Mouse (Mus musculus): Measurements from ENCODE around the gene Gm30083. TPM values are rescaled to one million over a fixed set of nuclear protein-coding genes. Genes with fewer than 3 reads are reported as not detected.

Gm30083 gene
- polyA plus RNA-seq (2015; fragmentation: Nextera tagmentation; extraction: Ambion mirVana), result not detected in 2 replicates

- ATAC-seq (replicated peaks), result no peak
- H3K36me3 ChIP-seq (replicated peaks), result no peaks in the 10 kb centered on the region
- H3K9ac ChIP-seq, result no peak within 1 kb of the TSS
- H3K9me3 ChIP-seq, result no peaks in the 10 kb centered on the region
- WGBS, result 90% methylated on average over 3 of the region's 3 CpGs
- H3K27ac ChIP-seq, result no peak within 1 kb of the TSS
- no peaks in the 10 kb centered on the region for H3K4me1 ChIP-seq
- H3K27me3 ChIP-seq (replicated peaks), result no peaks in the 10 kb centered on the region
- no peak within 1 kb of the TSS for H3K4me2 ChIP-seq
- H3K4me3 ChIP-seq, result no peak within 1 kb of the TSS
Observed at GRCm38 (mm10) chr14:34015063-34015462, at the start of gene Gm30083. Gene Gm30083, minus strand, starts transcription at chr14:34015182.

DNA sequence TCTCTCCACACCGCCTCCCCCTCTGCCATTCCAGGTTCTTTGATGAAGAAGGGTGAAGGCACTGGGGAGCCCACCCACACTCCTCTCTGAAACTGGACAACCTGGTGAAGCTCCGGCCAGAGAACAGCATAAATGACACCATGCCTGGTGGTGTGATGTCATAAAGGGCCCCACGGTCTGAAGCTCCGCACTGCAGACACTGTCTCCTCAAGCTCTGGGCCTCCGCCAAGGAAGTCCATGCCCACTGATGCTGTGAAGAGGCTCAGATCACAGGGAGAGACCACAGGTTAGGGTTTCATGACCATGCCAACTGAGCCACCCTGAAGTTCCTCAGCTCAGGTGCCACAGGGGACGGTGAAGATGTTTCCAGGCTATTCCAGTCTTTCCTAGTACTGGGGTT lies 37.5 kb upstream of the Gm30083 start, which contains the start of gene Antxrl:
TSS of gene Antxrl (plus strand) at position 192 of the 400 bp plus-strand sequence.
- H3K9ac ChIP-seq, result no peak within 1 kb of the TSS
- H3K27me3 ChIP-seq (replicated peaks), result no peaks in the 10 kb centered on the region
- no peaks in the 10 kb centered on the region for H3K4me1 ChIP-seq
- no peak within 1 kb of the TSS for H3K27ac ChIP-seq
- H3K4me2 ChIP-seq, result no peak within 1 kb of the TSS
- H3K4me3 ChIP-seq, result no peak within 1 kb of the TSS
- H3K36me3 ChIP-seq (replicated peaks), result no peaks in the 10 kb centered on the region
- WGBS, result 94% methylated on average over 6 of the region's 6 CpGs
- no peaks in the 10 kb centered on the region for H3K9me3 ChIP-seq
- no peak for ATAC-seq (replicated peaks)

DNA sequence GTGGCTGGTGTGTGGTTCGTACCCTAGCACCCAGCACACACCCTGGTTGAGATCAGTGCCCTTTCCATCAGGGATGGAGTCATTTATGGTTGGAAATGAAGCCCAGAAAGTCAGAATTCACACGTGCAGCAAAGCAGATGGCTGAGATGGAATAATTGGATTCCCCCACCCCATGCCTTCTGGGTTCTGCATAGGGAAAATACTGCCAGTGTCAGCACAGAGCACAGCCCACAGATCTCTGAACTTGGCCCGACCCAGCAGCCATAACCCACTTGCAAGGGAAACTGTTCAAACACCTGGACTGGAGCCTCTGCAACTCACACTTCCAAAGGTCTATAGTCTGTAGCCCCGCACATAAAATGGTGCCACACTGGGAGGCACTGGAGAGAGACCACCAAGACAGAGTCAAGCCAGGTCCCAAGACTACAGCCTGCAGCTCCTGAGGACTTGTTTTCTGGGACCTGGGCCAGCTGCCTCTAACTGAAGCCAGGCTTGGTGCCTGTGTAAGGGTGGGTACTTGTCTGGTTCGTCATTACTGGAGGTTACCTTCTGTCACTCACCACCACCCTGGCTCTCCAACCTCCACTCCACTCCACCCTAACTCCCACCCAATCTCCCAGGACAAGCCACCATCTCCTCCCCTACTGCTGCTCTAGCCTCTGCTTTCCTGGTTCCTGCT lies 35.3 kb upstream of the Gm30083 start:
- Histone ChIP-seq H3K4me2 (no peak overlapping the region), H3K9ac (no peak overlapping the region), H3K4me1 (no peaks in the 10 kb centered on the region), H3K4me3 (no peak overlapping the region), H3K36me3 (replicated peaks) (no peaks in the 10 kb centered on the region), H3K27ac (no peak overlapping the region), H3K9me3 (no peaks in the 10 kb centered on the region), H3K27me3 (replicated peaks) (no peaks in the 10 kb centered on the region)
- 78% methylated on average over 5 of the region's 5 CpGs for WGBS
- no peak for ATAC-seq (replicated peaks)

- Histone ChIP-seq H3K27ac (no peak overlapping the region), H3K9me3 (no peaks in the 10 kb centered on the region), H3K27me3 (replicated peaks) (no peaks in the 10 kb centered on the region), H3K4me3 (no peak overlapping the region), H3K9ac (no peak overlapping the region), H3K36me3 (replicated peaks) (no peaks in the 10 kb centered on the region), H3K4me1 (no peaks in the 10 kb centered on the region), H3K4me2 (no peak overlapping the region)
- ATAC-seq (replicated peaks), result no peak
- WGBS, result 82% methylated on average over 3 of the region's 3 CpGs
Observed at GRCm38 (mm10) chr14:34043341-34043740, 28.4 kb upstream of the Gm30083 start.

- ATAC-seq (replicated peaks), result no peak
- H3K27ac ChIP-seq, result no peak overlapping the region
- H3K36me3 ChIP-seq (replicated peaks), result no peaks in the 10 kb centered on the region
- H3K9me3 ChIP-seq, result no peaks in the 10 kb centered on the region
- no peaks in the 10 kb centered on the region for H3K4me1 ChIP-seq
- H3K4me3 ChIP-seq, result no peak overlapping the region
- WGBS, result 82% methylated on average over 4 of the region's 4 CpGs
- no peak overlapping the region for H3K4me2 ChIP-seq
- no peak overlapping the region for H3K9ac ChIP-seq
- no peaks in the 10 kb centered on the region for H3K27me3 ChIP-seq (replicated peaks)
Observed at GRCm38 (mm10) chr14:34041241-34041640, 26.3 kb upstream of the Gm30083 start.

DNA sequence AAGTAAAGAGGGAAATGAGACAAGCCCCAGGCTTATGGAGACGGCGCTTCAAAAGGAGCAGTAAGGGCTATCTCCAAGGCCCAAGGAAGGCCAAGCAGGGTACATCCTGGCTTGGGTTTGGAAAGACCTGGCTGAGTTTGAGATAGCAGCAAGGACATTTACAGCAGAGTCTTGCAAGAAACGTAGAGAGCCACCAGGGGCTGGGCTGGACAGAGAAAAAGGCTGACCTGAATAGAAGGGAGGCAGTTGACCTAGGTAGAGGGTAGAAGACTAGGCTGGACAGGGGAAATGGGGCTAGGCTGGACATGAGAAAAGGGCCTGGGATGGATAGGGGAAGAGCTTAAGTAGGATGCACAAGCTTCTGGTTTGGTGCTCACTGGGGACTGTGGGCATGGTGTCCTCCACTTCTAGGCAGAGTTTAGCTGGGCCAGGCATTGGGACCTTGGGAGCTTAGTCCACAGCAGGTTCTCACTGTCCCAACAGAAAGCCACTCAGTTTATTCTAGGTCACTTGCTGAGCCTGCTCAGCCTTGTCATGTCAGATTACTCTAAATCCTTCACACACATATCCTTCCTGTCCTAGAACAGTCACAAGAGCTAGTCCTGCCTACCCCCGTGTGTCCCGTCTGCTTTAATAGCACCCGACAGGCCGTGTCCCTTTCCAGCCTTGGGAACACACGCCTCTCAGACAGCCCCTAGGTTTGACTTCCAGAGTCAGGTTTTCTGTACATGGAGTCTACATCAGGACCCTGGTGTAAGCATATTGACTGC lies 19.0 kb upstream of the Gm30083 start:
- no peaks in the 10 kb centered on the region for H3K9me3 ChIP-seq
- H3K36me3 ChIP-seq (replicated peaks), result no peaks in the 10 kb centered on the region
- no peaks in the 10 kb centered on the region for H3K4me1 ChIP-seq
- 84% methylated on average over 8 of the region's 8 CpGs for WGBS
- no peaks in the 10 kb centered on the region for H3K27me3 ChIP-seq (replicated peaks)
- no peak overlapping the region for H3K27ac ChIP-seq
- no peak overlapping the region for H3K4me3 ChIP-seq
- ATAC-seq (replicated peaks), result no peak
- no peak overlapping the region for H3K9ac ChIP-seq
- no peak overlapping the region for H3K4me2 ChIP-seq

DNA sequence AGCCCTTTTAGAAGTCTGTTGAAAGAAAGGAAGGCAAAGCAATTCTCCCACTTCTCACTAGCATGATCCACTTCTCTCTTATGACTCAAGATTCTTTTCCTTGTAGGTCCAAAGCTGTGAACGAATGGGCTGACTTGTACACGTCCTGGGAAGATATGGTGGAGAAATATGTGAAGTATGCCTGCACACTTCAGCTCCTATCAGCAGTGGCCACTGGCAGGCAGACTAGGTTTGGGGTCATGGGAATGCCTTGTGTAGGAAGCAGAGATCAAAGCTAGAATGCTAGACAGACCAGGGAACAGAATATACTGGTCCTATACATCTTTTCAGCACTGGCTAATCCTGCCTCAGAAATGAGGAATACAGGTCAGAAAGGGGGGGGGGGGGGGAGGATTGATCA lies 11.7 kb upstream of the Gm30083 start:
- H3K4me2 ChIP-seq, result no peak overlapping the region
- no peaks in the 10 kb centered on the region for H3K4me1 ChIP-seq
- WGBS, result 82% methylated on average over 2 of the region's 2 CpGs
- H3K9me3 ChIP-seq, result peaks cover 5% of the 10 kb centered on the region; the same call in 1 of the 2 replicates
- H3K36me3 ChIP-seq (replicated peaks), result no peaks in the 10 kb centered on the region
- ATAC-seq (replicated peaks), result no peak
- H3K27me3 ChIP-seq (replicated peaks), result no peaks in the 10 kb centered on the region
- no peak overlapping the region for H3K9ac ChIP-seq
- H3K4me3 ChIP-seq, result no peak overlapping the region
- H3K27ac ChIP-seq, result no peak overlapping the region

GRCm38 (mm10) chr14:34016938-34017337 lies 2.0 kb upstream of the Gm30083 start:
- H3K4me1 ChIP-seq, result no peaks in the 10 kb centered on the region
- H3K27me3 ChIP-seq (replicated peaks), result no peaks in the 10 kb centered on the region
- ATAC-seq (replicated peaks), result no peak
- H3K4me2 ChIP-seq, result no peak overlapping the region
- H3K4me3 ChIP-seq, result no peak overlapping the region
- H3K27ac ChIP-seq, result no peak overlapping the region
- H3K36me3 ChIP-seq (replicated peaks), result no peaks in the 10 kb centered on the region
- WGBS, result 90% methylated on average over 2 of the region's 2 CpGs
- no peaks in the 10 kb centered on the region for H3K9me3 ChIP-seq
- no peak overlapping the region for H3K9ac ChIP-seq

GRCm38 (mm10) chr14:34016381-34016780 lies 1.4 kb upstream of the Gm30083 start, which contains the start of gene Gm5460:
Gene Gm5460, plus strand, starts transcription at chr14:34016758.
- ATAC-seq (replicated peaks), result no peak
- H3K4me3 ChIP-seq, result no peak within 1 kb of the TSS
- H3K27me3 ChIP-seq (replicated peaks), result no peaks in the 10 kb centered on the region

DNA sequence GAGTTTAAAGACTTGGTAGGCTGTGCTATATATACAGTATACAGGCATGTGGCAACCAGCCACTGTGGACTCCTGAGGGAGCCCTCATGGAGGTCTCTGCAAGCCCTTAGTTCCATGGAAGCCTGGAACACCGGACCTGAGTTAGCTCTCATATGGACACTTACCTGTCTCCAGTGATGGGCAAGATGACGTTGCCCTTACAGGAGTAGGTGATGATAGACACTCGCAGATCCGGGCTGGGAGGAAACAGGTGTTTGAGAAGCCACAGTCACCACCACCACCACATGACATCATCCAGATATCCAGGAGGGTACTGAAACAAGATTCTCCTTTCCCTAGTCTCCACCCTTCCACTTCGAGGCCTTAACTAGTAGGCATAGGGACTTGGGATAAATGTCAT lies 12.6 kb downstream of the Gm30083 start:
- 96% methylated on average over 5 of the region's 5 CpGs for WGBS
- ATAC-seq (replicated peaks), result no peak
- H3K4me1 ChIP-seq, result no peaks in the 10 kb centered on the region
- H3K36me3 ChIP-seq (replicated peaks), result no peaks in the 10 kb centered on the region
- no peaks in the 10 kb centered on the region for H3K27me3 ChIP-seq (replicated peaks)
- H3K4me2 ChIP-seq, result no peak overlapping the region
- no peak overlapping the region for H3K9ac ChIP-seq
- H3K4me3 ChIP-seq, result no peak overlapping the region
- no peak overlapping the region for H3K27ac ChIP-seq
- H3K9me3 ChIP-seq, result no peaks in the 10 kb centered on the region

More at GRCm38 (mm10) chr14:34016381-34016780, 1.4 kb upstream of the Gm30083 start, which contains the start of gene Gm5460:
- Histone ChIP-seq H3K9me3 (no peaks in the 10 kb centered on the region), H3K4me2 (no peak within 1 kb of the TSS), H3K36me3 (replicated peaks) (no peaks in the 10 kb centered on the region), H3K4me1 (no peaks in the 10 kb centered on the region), H3K9ac (no peak within 1 kb of the TSS), H3K27ac (no peak within 1 kb of the TSS)
- 94% methylated on average over 4 of the region's 4 CpGs for WGBS

DNA sequence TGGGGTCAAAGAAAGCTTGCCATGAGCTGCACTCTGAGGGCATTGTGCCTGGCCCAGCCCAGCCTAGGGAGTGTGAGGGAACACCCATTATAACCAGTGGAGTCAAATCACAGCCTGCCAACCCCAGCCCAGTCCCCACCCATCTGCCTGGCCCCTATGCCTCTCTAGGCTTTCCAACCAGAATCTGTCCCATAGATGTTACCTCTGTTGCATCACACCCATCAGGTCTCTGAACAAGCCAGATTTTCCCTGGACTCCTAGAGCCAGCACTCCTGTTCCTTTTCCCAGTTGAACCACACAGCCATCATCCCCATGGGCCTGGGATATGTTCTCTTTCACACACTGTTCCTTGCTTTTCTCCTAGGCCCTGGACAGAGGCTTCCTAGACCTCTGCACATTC lies 13.5 kb downstream of the Gm30083 start:
- Histone ChIP-seq H3K9me3 (no peaks in the 10 kb centered on the region), H3K4me2 (no peak overlapping the region), H3K4me1 (no peaks in the 10 kb centered on the region), H3K27me3 (replicated peaks) (no peaks in the 10 kb centered on the region), H3K27ac (no peak overlapping the region), H3K9ac (no peak overlapping the region), H3K4me3 (no peak overlapping the region), H3K36me3 (replicated peaks) (no peaks in the 10 kb centered on the region)
- no peak for ATAC-seq (replicated peaks)

- Histone ChIP-seq H3K4me1 (no peaks in the 10 kb centered on the region), H3K36me3 (replicated peaks) (no peaks in the 10 kb centered on the region), H3K27me3 (replicated peaks) (no peaks in the 10 kb centered on the region), H3K9me3 (no peaks in the 10 kb centered on the region), H3K27ac (no peak overlapping the region), H3K4me2 (no peak overlapping the region), H3K9ac (no peak overlapping the region), H3K4me3 (no peak overlapping the region)
- no peak for ATAC-seq (replicated peaks)
Observed at GRCm38 (mm10) chr14:34000076-34000475, 14.9 kb downstream of the Gm30083 start.

DNA sequence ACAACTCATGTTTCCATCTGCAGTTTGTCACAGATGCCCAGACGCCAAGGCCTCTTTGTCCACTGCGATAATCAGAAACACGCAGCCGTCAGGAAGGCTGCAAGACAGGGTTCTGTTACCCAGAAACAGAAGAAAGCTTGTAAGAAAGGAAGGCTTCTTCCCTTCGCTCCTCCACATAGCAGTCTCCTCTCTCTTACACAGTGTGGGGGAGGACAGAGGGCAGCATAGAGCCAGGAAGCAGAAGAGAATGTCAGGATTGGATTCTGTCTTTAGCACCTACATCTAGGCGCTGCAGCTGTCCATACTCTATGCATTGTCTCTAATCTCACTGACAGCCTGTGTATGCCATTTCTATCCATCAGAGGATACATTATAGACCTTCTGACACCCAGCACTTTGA lies 17.6 kb downstream of the Gm30083 start:
- 73% methylated on average over 6 of the region's 6 CpGs for WGBS
- Histone ChIP-seq H3K4me1 (no peaks in the 10 kb centered on the region), H3K9me3 (no peaks in the 10 kb centered on the region), H3K9ac (no peak overlapping the region), H3K27me3 (replicated peaks) (no peaks in the 10 kb centered on the region), H3K4me2 (no peak overlapping the region), H3K36me3 (replicated peaks) (no peaks in the 10 kb centered on the region), H3K4me3 (no peak overlapping the region), H3K27ac (no peak overlapping the region)
- no peak for ATAC-seq (replicated peaks)

All from midbrain, embryonic 15.5 days (tissue).